Mouse (Mus musculus) c-Kit-positive CD71-negative TER-119-negative erythroid progenitor cells, embryonic 14.5 days (primary cell): Measurements from ENCODE around the gene Man2a1.

Source experiments
- DNase-seq: peaks from one replicate; pipeline ENCODE4 v3.0.0-alpha.2; 2013; ENCODE audit warnings: low read depth

Gene Man2a1

GRCm38 (mm10) chr17:64630506-64630905 lies 30.0 kb downstream of the Man2a1 start:
- no peak for DNase-seq

- DNase-seq: no peak
These were observed 37.5 kb downstream of the Man2a1 start for GRCm38 (mm10) chr17:64637868-64638537.

GRCm38 (mm10) chr17:64641376-64641775 lies 40.8 kb downstream of the Man2a1 start:
- DNase-seq: no peak

GRCm38 (mm10) chr17:64643644-64644043 lies 43.1 kb downstream of the Man2a1 start:
- no peak for DNase-seq

- DNase-seq: no peak
These were observed 44.5 kb downstream of the Man2a1 start for GRCm38 (mm10) chr17:64644888-64645605.

GRCm38 (mm10) chr17:64647396-64647795 lies 46.9 kb downstream of the Man2a1 start:
- no peak for DNase-seq

GRCm38 (mm10) chr17:64650702-64651101 lies 50.2 kb downstream of the Man2a1 start:
- DNase-seq: no peak

GRCm38 (mm10) chr17:64653621-64654020 lies 53.1 kb downstream of the Man2a1 start:
- DNase-seq: no peak

GRCm38 (mm10) chr17:64659682-64660081 lies 59.1 kb downstream of the Man2a1 start:
- no peak for DNase-seq

GRCm38 (mm10) chr17:64666518-64666917 lies 66.0 kb downstream of the Man2a1 start:
- no peak for DNase-seq

- peak; percentile 9 for DNase-seq
These were observed 68.0 kb downstream of the Man2a1 start for GRCm38 (mm10) chr17:64668504-64668903.

GRCm38 (mm10) chr17:64674401-64674800 lies 73.9 kb downstream of the Man2a1 start:
- no peak for DNase-seq

- DNase-seq: no peak
These were observed 74.4 kb downstream of the Man2a1 start for GRCm38 (mm10) chr17:64674980-64675379.

GRCm38 (mm10) chr17:64676735-64677469 lies 76.4 kb downstream of the Man2a1 start:
- no peak for DNase-seq

GRCm38 (mm10) chr17:64681461-64681860 lies 80.9 kb downstream of the Man2a1 start:
- DNase-seq: no peak

- DNase-seq: no peak
These were observed 81.4 kb downstream of the Man2a1 start for GRCm38 (mm10) chr17:64681927-64682326.

- no peak for DNase-seq
These were observed 83.6 kb downstream of the Man2a1 start for GRCm38 (mm10) chr17:64684088-64684487.

GRCm38 (mm10) chr17:64685216-64685903 lies 84.8 kb downstream of the Man2a1 start:
- no peak for DNase-seq

- DNase-seq: no peak
These were observed 89.1 kb downstream of the Man2a1 start for GRCm38 (mm10) chr17:64689614-64690013.

- DNase-seq: no peak
These were observed 96.8 kb downstream of the Man2a1 start for GRCm38 (mm10) chr17:64697277-64697831.

- DNase-seq: no peak
These were observed 98.0 kb downstream of the Man2a1 start for GRCm38 (mm10) chr17:64698516-64698915.

GRCm38 (mm10) chr17:64703649-64704230 lies 103.2 kb downstream of the Man2a1 start:
- no peak for DNase-seq
